Mouse (Mus musculus) forelimb bud, embryonic 11.5 days (tissue): ENCODE measurements around the gene Zc3h18.
A peak's percentile ranks its signal among the peaks of the same experiment; 100 is the strongest.

Source experiments
- DNase-seq: peaks from one replicate; pipeline ENCODE4 v3.0.0-alpha.2; 2012; ENCODE audit warnings: low read depth, low spot score

Zc3h18 gene

DNA sequence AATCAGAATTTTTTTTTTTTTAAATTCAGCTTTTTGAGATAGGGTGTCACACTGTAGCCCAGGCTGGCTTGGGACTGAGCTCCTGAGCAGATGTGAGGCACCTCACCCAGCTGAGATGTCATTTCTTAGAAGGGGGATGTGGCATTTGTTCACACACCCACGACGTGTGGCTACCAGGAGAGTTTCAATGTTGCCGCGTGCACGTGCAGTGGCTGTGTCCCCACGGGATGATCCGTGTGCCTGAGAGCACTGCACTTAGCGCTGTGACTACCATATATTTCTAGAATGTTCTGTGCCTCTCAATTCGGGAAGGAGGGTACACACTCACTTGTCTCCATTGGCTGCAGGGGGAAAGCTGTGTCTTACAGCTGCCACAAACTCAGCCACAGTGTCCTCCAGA, 59.7 kb downstream of the Zc3h18 start:
- no peak for DNase-seq

DNA sequence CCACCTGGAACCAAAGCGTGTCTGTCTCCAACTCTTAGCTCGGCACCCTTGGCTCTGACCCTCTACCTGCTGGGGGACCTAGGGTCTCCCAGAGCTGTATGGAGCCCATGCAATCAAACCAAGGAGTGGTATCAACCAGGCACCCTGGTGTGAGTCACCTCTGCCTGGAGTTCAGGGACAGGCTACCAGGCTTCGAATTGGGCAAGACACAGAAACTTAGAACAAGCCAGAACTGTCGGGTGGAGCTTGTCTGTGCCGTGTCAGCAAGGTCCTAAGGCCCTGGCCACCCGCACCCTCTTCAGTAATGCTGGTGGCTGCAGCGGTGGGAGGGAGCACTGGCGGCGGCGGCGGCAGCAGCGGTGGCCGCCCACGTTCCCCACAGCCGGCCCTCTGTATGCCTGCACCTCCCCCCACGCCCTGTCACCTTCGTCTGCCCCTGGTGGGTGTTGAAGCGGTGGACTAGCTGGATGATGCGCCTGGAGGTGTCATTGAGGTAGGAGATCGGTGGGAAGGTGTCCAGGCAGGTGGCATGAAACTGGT, 60.2 kb downstream of the Zc3h18 start:
- no peak for DNase-seq

DNA sequence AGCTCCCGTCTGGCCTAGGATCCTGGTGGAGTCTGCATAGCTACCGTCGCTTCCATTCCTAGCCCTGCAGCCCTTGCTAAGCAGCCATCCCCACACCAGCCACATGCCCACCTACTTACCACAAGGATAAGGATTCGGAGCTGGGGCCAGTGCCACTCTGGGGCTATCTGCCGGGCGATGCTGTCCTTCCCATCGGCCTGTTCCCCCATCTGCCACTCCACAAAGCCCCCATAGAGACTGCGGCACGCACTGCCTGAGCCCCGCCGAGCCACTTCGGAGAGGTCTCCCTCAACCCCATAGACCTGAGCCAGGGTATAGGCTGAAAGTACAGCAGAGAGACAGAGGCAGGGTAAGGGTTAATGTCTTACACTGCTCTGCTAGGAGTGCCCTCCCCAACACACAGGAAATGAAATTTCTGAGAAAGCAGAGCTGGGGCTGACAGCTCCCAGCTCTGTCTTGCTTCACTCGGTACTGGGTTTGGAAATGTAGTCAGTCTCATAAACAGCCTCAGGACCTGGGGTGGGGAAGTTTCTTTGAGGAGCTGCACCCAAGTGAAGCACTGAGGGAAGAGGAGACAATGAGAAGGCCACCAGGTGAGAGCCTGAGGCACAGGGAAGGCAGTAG, 61.4 kb downstream of the Zc3h18 start:
- no peak for DNase-seq

GRCm38 (mm10) chr8:122439336-122439735, 62.9 kb downstream of the Zc3h18 start:
- no peak for DNase-seq

- DNase-seq: no peak
Measured at GRCm38 (mm10) chr8:122441326-122441725, 64.9 kb downstream of the Zc3h18 start.

- DNase-seq: no peak
Measured at GRCm38 (mm10) chr8:122442356-122442755, 65.9 kb downstream of the Zc3h18 start.

- DNase-seq: no peak
Measured at GRCm38 (mm10) chr8:122442781-122443180, 66.4 kb downstream of the Zc3h18 start.

- DNase-seq: peak; percentile 100
Measured at GRCm38 (mm10) chr8:122443262-122444006, 67.0 kb downstream of the Zc3h18 start, which contains the start of gene Mvd. Gene Mvd (minus strand): TSS chr8:122443422.

- DNase-seq: peak; percentile 51
Measured at GRCm38 (mm10) chr8:122444058-122444748, 67.8 kb downstream of the Zc3h18 start.

GRCm38 (mm10) chr8:122445203-122445602, 68.8 kb downstream of the Zc3h18 start:
- no peak for DNase-seq

- DNase-seq: no peak
Measured at GRCm38 (mm10) chr8:122451161-122451703, 74.8 kb downstream of the Zc3h18 start.

GRCm38 (mm10) chr8:122452154-122452553, 75.7 kb downstream of the Zc3h18 start:
- no peak for DNase-seq

DNA sequence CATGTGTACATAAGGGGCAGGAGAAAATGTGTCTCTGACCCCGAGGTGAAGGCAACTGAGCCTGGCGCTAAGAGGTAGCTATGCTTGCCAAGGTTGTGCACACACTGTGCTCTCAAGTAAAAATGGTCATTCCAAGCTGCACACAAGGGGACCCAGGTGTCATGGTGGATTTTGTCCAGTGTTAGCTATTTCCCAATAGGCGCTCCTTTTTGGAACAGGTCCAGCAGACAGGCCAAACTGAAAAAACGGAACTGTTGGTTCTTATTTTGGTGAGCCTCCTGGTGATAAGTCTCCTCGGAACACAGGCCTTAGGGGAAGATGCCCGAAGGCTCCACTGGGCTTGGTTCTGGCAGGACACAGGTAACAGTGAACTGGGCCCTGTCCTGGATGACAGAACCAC, 78.0 kb downstream of the Zc3h18 start:
- no peak for DNase-seq

GRCm38 (mm10) chr8:122457171-122457570, 80.8 kb downstream of the Zc3h18 start:
- DNase-seq: no peak

GRCm38 (mm10) chr8:122459218-122459900, 83.0 kb downstream of the Zc3h18 start:
- no peak for DNase-seq

- no peak for DNase-seq
Measured at GRCm38 (mm10) chr8:122459990-122460389, 83.6 kb downstream of the Zc3h18 start.

GRCm38 (mm10) chr8:122460524-122461472, 84.4 kb downstream of the Zc3h18 start, which contains the start of gene Snai3:
Gene Snai3 (minus strand): TSS chr8:122460733.
- peak; percentile 43 for DNase-seq

- no peak for DNase-seq
Measured at GRCm38 (mm10) chr8:122461473-122462148, 85.2 kb downstream of the Zc3h18 start.

DNA sequence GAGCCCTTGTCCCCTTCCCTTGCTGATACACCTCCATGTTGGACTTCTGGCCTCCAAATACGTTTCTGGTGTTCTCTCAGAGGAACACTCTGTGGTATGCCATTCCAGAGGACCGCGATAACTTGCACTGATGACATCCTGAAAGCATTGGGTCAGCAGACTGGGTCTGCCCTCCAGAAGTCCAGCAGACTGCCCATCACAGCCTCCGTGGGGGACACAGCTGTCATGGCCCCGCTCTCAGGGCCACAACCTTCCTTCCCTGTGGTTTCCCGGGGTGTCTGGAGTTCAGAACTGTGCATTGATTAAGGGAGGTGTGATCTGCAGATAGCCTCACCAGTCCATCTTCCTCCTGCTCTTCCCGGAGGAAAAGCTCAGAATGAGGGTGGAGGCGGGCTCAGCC, 86.1 kb downstream of the Zc3h18 start:
- DNase-seq: no peak
